Mouse (Mus musculus): ENCODE measurements at regions not wholly inside any gene's neighbourhood (a gene's known extent, or its start where the extent isn't known, plus 50 kb on each side); places are given as distances from the start of the nearest gene placed in this dataset.

DNA sequence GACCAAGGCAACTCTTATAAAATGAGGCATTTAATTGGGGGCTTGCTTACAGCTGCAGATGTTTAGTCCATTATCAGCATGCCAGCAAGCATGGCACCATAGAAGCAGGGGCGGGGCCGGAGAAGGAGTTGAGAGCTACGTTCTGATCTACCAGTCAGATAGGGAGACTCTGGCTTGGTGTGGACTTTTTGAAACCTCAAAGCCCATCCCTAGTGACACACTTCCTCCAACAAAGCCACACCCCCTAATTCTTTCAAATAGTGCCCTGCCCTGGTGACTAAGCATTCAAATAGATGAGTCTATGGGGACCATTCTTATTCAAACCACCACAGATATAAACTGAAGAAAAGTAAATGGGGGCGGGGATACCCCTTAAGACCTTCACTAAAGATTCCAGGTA is 215.4 kb downstream of the Gadd45g start:
- no peak overlapping the region for H3K27ac ChIP-seq (ENCODE audit: control insufficient read depth, low read depth, low read length)
- H3K9me3 ChIP-seq (replicated peaks; ENCODE audit: insufficient read depth, low read length), result no peaks in the 10 kb centered on the region
- H3K9ac ChIP-seq (ENCODE audit: control insufficient read depth, low read depth, low read length, poor library complexity, severe bottlenecking), result no peak overlapping the region
- no peak for DNase-seq (ENCODE audit: low read depth, low spot score)
- H3K4me3 ChIP-seq (ENCODE audit: control insufficient read depth in 1 of 2, insufficient read depth in 1 of 2, low read depth in 2 of 2, low read length in 2 of 2), result no peak overlapping the region
- no peaks in the 10 kb centered on the region for H3K4me1 ChIP-seq (ENCODE audit: control insufficient read depth in 1 of 2, insufficient read depth in 2 of 2, low read length in 2 of 2)
- TF ChIP-seq GABPA (IDR thresholded peaks at IDR 0.05; ENCODE audit: low read depth, low read length) (no peak), GATA1 (IDR thresholded peaks at IDR 0.05; ENCODE audit: low read depth, low read length) (no peak), CTCF (IDR thresholded peaks at IDR 0.05 in 2 of 3, conservative IDR thresholded peaks at IDR 0.05 in 1 of 3; ENCODE audit: control insufficient read depth in 1 of 3, insufficient read depth in 1 of 3, low read depth in 2 of 3, low read length in 3 of 3, poor library complexity in 1 of 3, severe bottlenecking in 1 of 3) (no peak), BHLHE40 (IDR thresholded peaks at IDR 0.05; ENCODE audit: borderline replicate concordance, low read depth, low read length) (no peak), MAX (IDR thresholded peaks at IDR 0.05; ENCODE audit: low read length) (no peak), TCF12 (IDR thresholded peaks at IDR 0.05; ENCODE audit: low read depth, low read length) (no peak), MXI1 (IDR thresholded peaks at IDR 0.05; ENCODE audit: low read depth, low read length) (no peak), ZKSCAN1 (IDR thresholded peaks at IDR 0.05; ENCODE audit: low read depth, low read length) (no peak), SMC3 (IDR thresholded peaks at IDR 0.05; ENCODE audit: low read depth, low read length) (no peak), KAT2A (conservative IDR thresholded peaks at IDR 0.05; ENCODE audit: low read depth, low read length) (no peak), RCOR1 (IDR thresholded peaks at IDR 0.05; ENCODE audit: low read depth, low read length) (no peak), EP300 (IDR thresholded peaks at IDR 0.05; ENCODE audit: low read depth in 1 of 2, low read length in 2 of 2) (no peak), ETS1 (IDR thresholded peaks at IDR 0.05; ENCODE audit: low read depth, low read length) (no peak)
- H3K79me2 ChIP-seq (ENCODE audit: control insufficient read depth, insufficient read depth, low read length, poor library complexity), result no peaks in the 10 kb centered on the region
- no peaks in the 10 kb centered on the region for H3K36me3 ChIP-seq (ENCODE audit: control insufficient read depth in 1 of 2, insufficient read depth in 2 of 2, low read length in 2 of 2)
- no peaks in the 10 kb centered on the region for H3K27me3 ChIP-seq (ENCODE audit: control insufficient read depth in 1 of 2, insufficient read depth in 2 of 2, low read length in 2 of 2)

DNA sequence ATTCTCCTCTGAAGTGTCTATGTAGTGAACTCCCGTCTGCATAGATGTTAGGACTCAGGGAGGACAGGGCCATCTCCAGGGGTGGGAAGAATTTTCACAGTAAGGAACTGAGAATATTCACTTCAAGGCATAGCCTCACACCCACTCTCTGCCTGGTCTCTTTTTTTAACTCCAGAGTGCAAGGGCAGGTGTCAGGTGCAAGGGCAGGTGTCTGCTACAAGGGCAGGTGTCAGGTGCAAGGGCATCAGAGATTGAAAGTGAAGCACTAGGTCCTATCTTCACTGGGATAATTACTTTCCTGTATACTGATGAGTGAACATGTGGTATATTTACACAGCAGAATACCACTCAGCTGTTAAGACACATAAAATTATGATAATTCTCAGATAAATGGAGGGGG is 216.1 kb downstream of the Gadd45g start:
- Histone ChIP-seq H3K4me1 (ENCODE audit: control insufficient read depth in 1 of 2, insufficient read depth in 2 of 2, low read length in 2 of 2) (no peaks in the 10 kb centered on the region), H3K27ac (ENCODE audit: control insufficient read depth, low read depth, low read length) (no peak overlapping the region), H3K79me2 (ENCODE audit: control insufficient read depth, insufficient read depth, low read length, poor library complexity) (no peaks in the 10 kb centered on the region), H3K9ac (ENCODE audit: control insufficient read depth, low read depth, low read length, poor library complexity, severe bottlenecking) (no peak overlapping the region), H3K36me3 (ENCODE audit: control insufficient read depth in 1 of 2, insufficient read depth in 2 of 2, low read length in 2 of 2) (no peaks in the 10 kb centered on the region), H3K27me3 (ENCODE audit: control insufficient read depth in 1 of 2, insufficient read depth in 2 of 2, low read length in 2 of 2) (no peaks in the 10 kb centered on the region), H3K4me3 (ENCODE audit: control insufficient read depth in 1 of 2, insufficient read depth in 1 of 2, low read depth in 2 of 2, low read length in 2 of 2) (no peak overlapping the region), H3K9me3 (replicated peaks; ENCODE audit: insufficient read depth, low read length) (no peaks in the 10 kb centered on the region)
- DNase-seq (ENCODE audit: low read depth, low spot score), result no peak
- TF ChIP-seq EP300 (IDR thresholded peaks at IDR 0.05; ENCODE audit: low read depth in 1 of 2, low read length in 2 of 2) (no peak), TAL1 (IDR thresholded peaks at IDR 0.05; ENCODE audit: low read length) (no peak), MEF2A (IDR thresholded peaks at IDR 0.05; ENCODE audit: extremely low read depth, insufficient replicate concordance, low read depth, low read length, poor library complexity, severe bottlenecking) (no peak), E2F4 (IDR thresholded peaks at IDR 0.05; ENCODE audit: borderline replicate concordance, low read depth, low read length) (no peak), ELF1 (IDR thresholded peaks at IDR 0.05; ENCODE audit: low read depth, low read length) (no peak), ZMIZ1 (IDR thresholded peaks at IDR 0.05; ENCODE audit: low read depth, low read length) (no peak), CTCF (IDR thresholded peaks at IDR 0.05 in 2 of 3, conservative IDR thresholded peaks at IDR 0.05 in 1 of 3; ENCODE audit: control insufficient read depth in 1 of 3, insufficient read depth in 1 of 3, low read depth in 2 of 3, low read length in 3 of 3, poor library complexity in 1 of 3, severe bottlenecking in 1 of 3) (no peak), MAZ (IDR thresholded peaks at IDR 0.05; ENCODE audit: low read depth, low read length) (no peak), RCOR1 (IDR thresholded peaks at IDR 0.05; ENCODE audit: low read depth, low read length) (no peak), JUND (IDR thresholded peaks at IDR 0.05; ENCODE audit: low read depth, low read length) (no peak), KAT2A (conservative IDR thresholded peaks at IDR 0.05; ENCODE audit: low read depth, low read length) (no peak), USF2 (IDR thresholded peaks at IDR 0.05; ENCODE audit: borderline replicate concordance in 1 of 2, insufficient read depth in 1 of 2, low read depth in 1 of 2, low read length in 2 of 2) (no peak), GATA1 (IDR thresholded peaks at IDR 0.05; ENCODE audit: low read depth, low read length) (no peak), UBTF (IDR thresholded peaks at IDR 0.05; ENCODE audit: borderline replicate concordance, insufficient read depth, low read depth, low read length) (no peak), NRF1 (IDR thresholded peaks at IDR 0.05; ENCODE audit: insufficient read depth, low read depth, low read length, poor library complexity, severe bottlenecking) (no peak), SMC3 (IDR thresholded peaks at IDR 0.05; ENCODE audit: low read depth, low read length) (no peak), MAX (IDR thresholded peaks at IDR 0.05; ENCODE audit: low read length) (no peak)

Measured in MEL (cell line).